Mouse (Mus musculus) megakaryocyte progenitor cell, adult 5-6 weeks (primary cell): ENCODE data around the gene Cdc14b. TPM values are rescaled to one million over a fixed set of nuclear protein-coding genes. Genes with fewer than 3 reads are reported as not detected.
"Not testable (repeated sequence)": the region's sequence is repeated elsewhere in the genome, so short reads cannot be mapped to it uniquely, and the experiment has no call there.

Experiments
- ATAC-seq: replicated peaks from 2 replicates; pipeline ENCODE4 v1.8.0; 2016; ENCODE audit warnings: mild to moderate bottlenecking, moderate TSS enrichment, inconsistent platforms; ENCODE audit not compliant: poor library complexity
- total RNA-seq, 2 experiments: library from RNA; stranded (forward) in 1 of 2; stranded (reverse) in 1 of 2; fragments of 157-497, 149-512 nt in 1 of 2; fragments of 200-1000 nt in 1 of 2; gene quantifications; 2 replicates each; pipeline versions ENCODE4 v1.2.3 to v1.2.4; 2015 to 2017

The Cdc14b gene
- total RNA-seq, 2 experiments from 2014 or later: 1.6 to 2.4 TPM

- ATAC-seq: peak; percentile 19; the same call in 1 of the 2 replicates
Measured at GRCm38 (mm10) chr13:64273891-64274844, 922 bp downstream of the Cdc14b start.

DNA sequence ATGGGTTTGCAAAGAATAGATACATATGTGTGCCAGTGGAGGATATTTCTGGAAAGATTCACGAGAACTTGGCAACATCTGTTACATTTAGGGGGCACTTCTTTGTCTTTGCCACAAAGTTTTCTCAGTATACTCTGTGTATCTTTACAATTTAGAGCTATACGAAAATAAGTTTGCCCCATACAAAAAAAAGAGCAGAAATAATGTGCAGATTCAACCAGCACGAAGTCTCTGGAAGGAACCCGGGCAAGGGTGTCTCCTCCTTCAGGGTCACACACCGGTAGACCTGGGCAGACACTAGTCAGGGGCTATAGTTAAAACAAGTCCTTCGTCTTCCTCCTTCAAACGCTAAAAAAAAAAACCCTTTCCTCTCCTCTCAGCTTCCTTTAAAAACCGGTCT is 1.7 kb downstream of the Cdc14b start:
- no peak for ATAC-seq

DNA sequence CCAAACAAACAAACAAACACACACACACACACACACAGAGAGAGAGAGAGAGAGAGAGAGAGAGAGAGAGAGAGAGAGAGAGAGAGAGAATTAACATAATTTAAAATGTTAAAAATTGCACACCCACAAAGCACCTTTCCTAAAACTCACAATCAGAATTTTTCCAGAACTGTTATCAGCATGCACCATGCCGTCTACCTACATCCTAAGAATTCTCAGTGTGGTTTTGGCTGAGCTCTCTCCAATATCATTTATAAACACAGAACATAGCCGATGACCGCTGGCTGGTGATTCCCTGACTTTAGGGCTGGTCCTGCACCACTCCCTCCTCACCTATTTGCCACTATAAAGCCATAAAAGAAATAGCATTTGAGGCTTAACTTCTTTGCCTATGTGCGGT is 6.7 kb downstream of the Cdc14b start:
- ATAC-seq: no peak

DNA sequence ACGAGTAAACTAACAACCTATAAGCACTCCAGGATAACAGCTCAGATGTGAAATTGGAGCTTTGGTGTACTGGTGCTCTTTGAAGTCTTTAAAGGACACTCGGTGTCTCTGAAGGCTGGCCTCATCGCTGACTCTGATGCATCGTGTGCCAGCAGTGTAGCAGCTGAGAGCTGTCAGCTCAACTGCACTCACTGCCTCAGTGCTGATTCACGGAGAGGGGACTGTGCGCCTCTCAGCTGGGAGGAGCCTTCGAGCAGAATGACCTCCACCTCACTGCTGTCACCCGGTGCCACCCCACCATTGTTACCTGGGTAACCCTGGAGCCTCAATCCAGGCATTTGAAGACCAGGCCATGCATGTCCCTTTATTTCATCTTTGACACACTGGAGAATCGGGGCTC is 7.9 kb downstream of the Cdc14b start:
- no peak for ATAC-seq

DNA sequence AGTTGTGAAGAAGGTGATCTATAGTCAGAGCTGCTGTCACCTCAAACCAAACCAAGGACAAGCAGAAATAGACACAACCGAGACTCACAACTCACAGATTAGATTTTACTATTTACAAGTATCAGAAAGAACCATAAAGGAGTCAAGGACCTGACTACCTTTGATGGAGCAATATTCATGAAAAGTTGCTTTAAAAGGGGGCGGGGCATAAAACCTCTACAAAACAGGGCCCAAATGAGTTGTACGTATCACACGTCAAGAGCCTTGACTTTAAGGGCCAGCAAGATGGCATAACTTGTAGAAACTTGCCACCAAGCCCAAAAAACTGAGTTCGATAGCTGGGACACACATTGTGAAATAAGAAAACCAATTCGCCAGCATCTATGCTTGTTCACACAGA is 10.5 kb downstream of the Cdc14b start:
- no peak for ATAC-seq

GRCm38 (mm10) chr13:64259903-64260302 is 15.2 kb downstream of the Cdc14b start:
- no peak for ATAC-seq

DNA sequence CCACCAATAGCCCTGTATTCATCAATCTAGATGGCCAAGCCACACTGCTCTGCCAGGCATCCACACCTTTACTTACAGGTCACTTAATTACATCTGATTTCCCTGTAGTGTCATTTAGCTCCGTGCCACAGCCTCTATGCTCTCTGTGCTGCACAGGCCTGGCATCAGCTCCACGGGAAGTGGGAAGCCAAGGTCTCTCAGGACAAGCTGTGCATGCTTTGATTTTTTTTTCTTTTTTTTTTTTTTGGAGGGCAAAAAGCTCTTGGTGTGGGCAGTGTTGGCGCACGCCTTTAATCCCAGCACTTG is 16.6 kb downstream of the Cdc14b start:
- no peak for ATAC-seq

DNA sequence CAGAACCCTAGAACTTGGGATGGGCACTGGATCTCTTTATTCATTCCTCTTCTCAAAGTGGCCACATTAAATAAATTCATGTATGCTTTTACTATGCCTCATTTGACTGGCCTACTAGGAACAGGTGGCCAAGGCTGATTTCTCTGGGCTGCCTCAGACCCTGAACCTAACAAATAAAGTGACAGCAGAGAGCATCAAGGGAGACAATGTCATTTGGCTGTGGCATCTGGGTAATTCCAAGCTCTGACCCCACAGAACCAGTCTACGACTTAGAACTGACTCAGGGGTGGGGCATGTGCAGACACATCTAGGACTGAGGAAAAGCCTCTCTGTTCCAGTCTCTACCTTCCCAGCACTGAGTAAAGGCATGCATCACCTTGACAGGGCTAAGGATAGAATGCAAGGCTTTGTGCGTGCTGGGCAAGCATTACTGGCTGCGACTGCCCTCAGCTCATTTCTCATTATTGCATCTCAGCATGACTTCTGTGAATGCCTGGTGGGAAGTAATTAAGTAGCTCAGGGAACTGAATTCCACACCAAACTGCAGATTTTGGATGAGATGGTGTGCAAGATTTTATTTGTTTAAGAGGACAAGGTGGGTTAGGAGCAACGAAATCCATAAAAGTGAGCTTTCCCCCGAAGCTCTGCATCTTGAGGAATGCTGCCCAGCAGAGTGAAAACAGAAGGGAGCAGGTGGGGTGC is 17.1 kb downstream of the Cdc14b start:
- no peak for ATAC-seq

DNA sequence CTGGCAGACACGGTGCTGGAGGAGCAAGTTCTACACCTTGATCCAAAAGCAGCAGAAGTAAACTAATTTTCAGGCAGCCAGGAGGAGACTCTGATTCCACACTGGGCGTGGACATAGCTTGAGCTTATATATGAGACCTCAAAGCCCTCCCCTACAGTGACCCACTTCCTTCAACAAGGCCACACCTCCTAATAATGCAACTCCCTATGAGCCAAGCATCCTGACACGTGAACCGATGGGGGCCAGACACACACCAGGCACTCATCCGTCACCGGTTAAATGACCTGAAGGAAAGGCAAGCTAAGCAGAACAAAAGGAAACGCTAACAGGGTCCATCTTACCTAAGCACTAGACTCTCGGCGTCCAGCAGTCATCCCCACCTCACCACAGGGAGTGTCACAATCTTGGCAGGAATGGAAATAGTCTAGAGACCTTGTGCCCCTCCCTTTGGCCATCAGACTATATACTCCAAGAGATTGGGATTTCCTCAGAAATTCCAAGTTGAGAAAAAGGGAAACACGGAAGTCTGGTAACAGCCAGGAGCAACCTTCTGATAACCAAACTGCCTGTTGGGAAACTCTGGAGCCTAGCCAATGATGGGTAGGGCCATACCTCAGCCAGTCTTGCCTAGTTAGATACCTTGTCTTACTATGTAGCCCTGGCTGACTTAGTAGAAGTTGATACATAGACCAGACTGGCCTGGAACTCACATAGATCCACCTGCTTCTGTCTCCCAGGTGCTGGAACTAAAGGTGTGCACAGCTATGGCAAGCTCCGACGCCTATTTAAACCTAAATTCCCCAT is 17.9 kb downstream of the Cdc14b start:
- peak; percentile 57 for ATAC-seq

GRCm38 (mm10) chr13:64254185-64254584 is 20.9 kb downstream of the Cdc14b start:
- not testable (repeated sequence) for ATAC-seq

DNA sequence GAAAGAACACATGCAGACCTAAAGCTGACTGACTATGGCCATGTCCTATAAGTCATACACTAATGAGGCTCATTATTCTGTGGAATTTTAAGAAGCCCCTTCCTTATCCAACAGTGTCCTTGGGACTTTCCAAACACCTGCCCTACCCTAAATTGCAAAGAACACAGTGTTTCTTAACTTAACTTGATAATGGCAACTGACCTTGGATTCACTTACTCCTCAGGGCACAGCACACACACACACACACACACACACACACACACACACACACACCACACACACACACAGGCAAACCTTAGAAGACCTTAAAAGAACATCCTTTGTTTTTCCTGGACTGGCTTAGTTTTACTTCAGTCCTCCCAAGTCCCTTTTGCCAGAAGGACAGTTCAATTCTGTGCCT is 21.4 kb downstream of the Cdc14b start:
- ATAC-seq: no peak

GRCm38 (mm10) chr13:64252147-64252546 is 22.9 kb downstream of the Cdc14b start:
- ATAC-seq: no peak

GRCm38 (mm10) chr13:64250363-64250762 is 24.7 kb downstream of the Cdc14b start:
- ATAC-seq: peak; percentile 49

DNA sequence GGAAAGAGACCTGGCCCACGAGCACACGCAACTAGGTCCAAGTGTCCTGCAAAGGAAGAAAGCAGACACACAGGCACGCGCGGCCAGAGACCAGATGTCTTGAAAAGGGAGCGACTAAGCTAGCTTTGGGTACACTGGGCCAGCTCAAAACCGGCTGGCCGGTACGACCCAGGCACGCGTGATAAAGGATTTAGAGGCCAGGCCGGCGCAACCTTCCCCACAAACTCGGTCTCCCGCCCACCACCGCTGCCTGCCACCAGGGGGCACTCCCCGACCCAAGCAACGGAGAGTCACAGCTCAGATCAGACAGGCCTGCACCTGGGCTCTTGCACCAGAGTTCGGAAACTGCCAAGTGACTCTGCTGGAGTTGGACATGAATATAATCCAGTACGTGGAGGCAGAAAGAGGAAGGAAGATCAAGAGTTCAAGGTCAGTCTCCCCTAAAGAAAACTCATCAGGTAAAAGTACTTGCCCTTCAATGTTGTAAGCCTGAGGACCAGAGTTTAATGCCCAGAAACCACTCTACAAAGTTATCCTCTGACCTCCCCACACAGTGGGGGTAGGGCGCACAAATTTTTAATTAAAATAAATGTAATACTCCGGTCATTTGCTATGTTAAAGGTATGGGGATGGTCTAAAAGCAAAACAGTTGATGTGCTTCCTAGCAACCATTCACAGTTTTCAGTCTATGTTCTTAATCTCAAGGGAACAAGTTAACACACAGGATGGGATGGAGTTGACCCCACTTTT is 26.1 kb downstream of the Cdc14b start:
- ATAC-seq: peak; percentile 92

- ATAC-seq: peak; percentile 87
Measured at GRCm38 (mm10) chr13:64248161-64248774, 26.8 kb downstream of the Cdc14b start.

GRCm38 (mm10) chr13:64246106-64246505 is 29.0 kb downstream of the Cdc14b start:
- no peak for ATAC-seq

DNA sequence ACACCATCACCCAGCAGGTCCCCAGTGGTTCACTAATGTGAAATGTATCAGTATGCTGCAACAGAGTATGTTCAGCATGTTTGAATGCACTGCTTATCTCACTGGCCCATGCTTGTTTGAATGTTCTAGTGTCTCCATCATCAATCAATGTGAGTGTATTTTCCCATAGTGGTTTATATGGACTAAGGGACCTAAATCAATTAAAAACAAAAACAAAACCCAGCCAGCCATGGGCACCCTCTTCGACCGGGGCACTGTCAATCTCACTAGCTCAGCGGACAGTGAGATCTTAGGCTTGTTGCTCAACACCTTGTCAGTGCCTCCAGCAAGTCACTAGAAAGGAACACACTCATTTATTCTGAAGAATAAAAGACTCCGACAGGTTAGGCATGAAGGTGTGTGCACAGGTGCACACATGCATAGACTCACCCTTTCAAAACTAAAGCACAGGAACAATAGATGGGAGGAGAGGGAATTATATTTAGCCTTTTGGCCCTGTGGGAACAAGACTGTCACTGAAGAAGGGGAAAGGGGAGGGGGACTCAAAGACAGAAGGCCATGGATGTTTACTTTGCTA is 30.3 kb downstream of the Cdc14b start:
- ATAC-seq: no peak

GRCm38 (mm10) chr13:64242721-64243120 is 32.4 kb downstream of the Cdc14b start:
- ATAC-seq: no peak

GRCm38 (mm10) chr13:64240626-64241025 is 34.5 kb downstream of the Cdc14b start:
- ATAC-seq: no peak

- no peak for ATAC-seq
Measured at GRCm38 (mm10) chr13:64237681-64238157, 37.4 kb downstream of the Cdc14b start.
